Mouse (Mus musculus) cortical plate, adult 2 months (tissue): ENCODE results near the gene Psma3.

Source experiments
- CTCF ChIP-seq: fragments of 200-500 bp; IDR thresholded peaks from 2 replicates; pipeline ENCODE4 v1.5.1; 2011; ENCODE audit warnings: mild to moderate bottlenecking, control low read depth, low read length; ENCODE audit not compliant: insufficient read depth; ENCODE audit errors: extremely low read depth
- POLR2A ChIP-seq: fragments of 200-500 bp; IDR thresholded peaks from 2 replicates; pipeline ENCODE4 v1.6.1; 2011; ENCODE audit warnings: mild to moderate bottlenecking, low read length, control low read depth; ENCODE audit not compliant: insufficient read depth; ENCODE audit errors: extremely low read depth

DNA sequence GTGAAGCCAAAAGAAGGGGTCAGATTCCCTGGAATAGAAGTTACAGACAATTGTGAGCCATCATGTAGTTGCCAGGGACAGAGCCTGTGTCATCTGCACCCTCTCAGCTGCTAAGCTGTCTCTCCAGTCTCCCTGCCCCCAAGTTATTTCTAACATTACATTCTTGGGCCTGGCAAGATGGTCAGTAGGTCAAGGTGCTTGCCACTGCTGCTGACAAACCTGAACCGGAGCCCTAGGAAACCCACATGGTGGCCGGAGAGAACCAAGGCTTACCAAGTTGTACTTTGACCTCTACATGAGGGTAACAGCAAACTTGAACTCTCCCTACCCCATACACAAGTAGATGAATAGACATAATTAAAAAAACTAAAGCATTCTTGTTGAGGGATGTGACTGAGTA is 70.1 kb downstream of the Psma3 start:
- TF ChIP-seq CTCF: no peak
- TF ChIP-seq POLR2A: no peak
